Mouse (Mus musculus): Measurements from ENCODE around the gene Strn3. TPM values are rescaled to one million over a fixed set of nuclear protein-coding genes. Genes with fewer than 3 reads are reported as not detected.

Gene Strn3
- polyA plus RNA-seq, 1 experiment = 106 TPM

- Histone ChIP-seq H3K27ac (ENCODE audit: insufficient read depth, low read length) (peak within 1 kb of the TSS; percentile 88), H3K9ac (ENCODE audit: low read depth, poor library complexity, severe bottlenecking) (peak within 1 kb of the TSS; percentile 98), H3K4me3 (ENCODE audit: low read depth, low read length) (peak within 1 kb of the TSS; percentile 97), H3K27me3 (ENCODE audit: control insufficient read depth, insufficient read depth, low read length, poor library complexity, severe bottlenecking) (no peaks in the 10 kb centered on the region), H3K9me3 (replicated peaks; ENCODE audit: control insufficient read depth, insufficient read depth, low read length, poor library complexity, severe bottlenecking) (no peaks in the 10 kb centered on the region), H3K4me1 (ENCODE audit: control insufficient read depth, insufficient read depth, low read length) (no peaks in the 10 kb centered on the region), H3K36me3 (ENCODE audit: control insufficient read depth, insufficient read depth, low read length, poor library complexity, severe bottlenecking) (no peaks in the 10 kb centered on the region)
- TF ChIP-seq CTCF (IDR thresholded peaks at IDR 0.05; ENCODE audit: low read depth, low read length) (no peak), EP300 (IDR thresholded peaks at IDR 0.05; ENCODE audit: insufficient read depth, low read depth, low read length) (no peak), POLR2A (IDR thresholded peaks at IDR 0.05; ENCODE audit: insufficient read depth, low read length) (no peak)
These were observed 528 bp downstream of the Strn3 start, which contains the start of gene Ap4s1 for GRCm38 (mm10) chr12:51690893-51691844. Ap4s1 (plus strand) TSS chr12:51691033.

DNA sequence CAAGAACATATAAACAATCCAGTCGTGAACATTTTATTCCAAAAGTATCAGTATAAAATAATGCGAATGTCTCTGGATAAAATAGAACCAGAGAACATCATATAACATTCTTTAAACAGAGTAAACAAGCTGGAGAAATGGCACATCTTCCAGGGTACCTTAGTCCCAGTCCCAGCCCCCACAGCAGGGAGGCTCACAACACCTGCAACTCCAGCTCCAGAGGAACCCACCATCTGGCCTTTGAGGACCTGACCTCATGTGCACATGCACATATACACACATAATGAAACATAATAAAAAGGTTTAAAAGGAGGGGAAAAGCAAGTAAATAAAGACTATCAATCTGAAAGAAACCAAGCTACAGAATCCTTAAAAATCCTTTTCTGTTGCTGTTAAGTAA lies 3.2 kb downstream of the Strn3 start:
- no peaks in the 10 kb centered on the region for H3K27me3 ChIP-seq (ENCODE audit: control insufficient read depth, insufficient read depth, low read length, poor library complexity, severe bottlenecking)
- H3K4me1 ChIP-seq (ENCODE audit: control insufficient read depth, insufficient read depth, low read length) = no peaks in the 10 kb centered on the region
- H3K9me3 ChIP-seq (replicated peaks; ENCODE audit: control insufficient read depth, insufficient read depth, low read length, poor library complexity, severe bottlenecking) = no peaks in the 10 kb centered on the region
- no peak overlapping the region for H3K27ac ChIP-seq (ENCODE audit: insufficient read depth, low read length)
- H3K36me3 ChIP-seq (ENCODE audit: control insufficient read depth, insufficient read depth, low read length, poor library complexity, severe bottlenecking) = no peaks in the 10 kb centered on the region
- TF ChIP-seq EP300 (IDR thresholded peaks at IDR 0.05; ENCODE audit: insufficient read depth, low read depth, low read length) (no peak), CTCF (IDR thresholded peaks at IDR 0.05; ENCODE audit: low read depth, low read length) (no peak), POLR2A (IDR thresholded peaks at IDR 0.05; ENCODE audit: insufficient read depth, low read length) (no peak)
- H3K9ac ChIP-seq (ENCODE audit: low read depth, poor library complexity, severe bottlenecking) = no peak overlapping the region
- H3K4me3 ChIP-seq (ENCODE audit: low read depth, low read length) = no peak overlapping the region

GRCm38 (mm10) chr12:51678844-51679243 lies 12.9 kb downstream of the Strn3 start:
- Histone ChIP-seq H3K9me3 (replicated peaks; ENCODE audit: control insufficient read depth, insufficient read depth, low read length, poor library complexity, severe bottlenecking) (no peaks in the 10 kb centered on the region), H3K4me3 (ENCODE audit: low read depth, low read length) (no peak overlapping the region), H3K36me3 (ENCODE audit: control insufficient read depth, insufficient read depth, low read length, poor library complexity, severe bottlenecking) (no peaks in the 10 kb centered on the region; the same call in 1 of the 2 replicates), H3K9ac (ENCODE audit: low read depth, poor library complexity, severe bottlenecking) (no peak overlapping the region), H3K4me1 (ENCODE audit: control insufficient read depth, insufficient read depth, low read length) (peaks cover 1% of the 10 kb centered on the region), H3K27ac (ENCODE audit: insufficient read depth, low read length) (no peak overlapping the region), H3K27me3 (ENCODE audit: control insufficient read depth, insufficient read depth, low read length, poor library complexity, severe bottlenecking) (no peaks in the 10 kb centered on the region)
- TF ChIP-seq CTCF (IDR thresholded peaks at IDR 0.05; ENCODE audit: low read depth, low read length) = no peak
- no peak for TF ChIP-seq EP300 (IDR thresholded peaks at IDR 0.05; ENCODE audit: insufficient read depth, low read depth, low read length)
- no peak for TF ChIP-seq POLR2A (IDR thresholded peaks at IDR 0.05; ENCODE audit: insufficient read depth, low read length)

DNA sequence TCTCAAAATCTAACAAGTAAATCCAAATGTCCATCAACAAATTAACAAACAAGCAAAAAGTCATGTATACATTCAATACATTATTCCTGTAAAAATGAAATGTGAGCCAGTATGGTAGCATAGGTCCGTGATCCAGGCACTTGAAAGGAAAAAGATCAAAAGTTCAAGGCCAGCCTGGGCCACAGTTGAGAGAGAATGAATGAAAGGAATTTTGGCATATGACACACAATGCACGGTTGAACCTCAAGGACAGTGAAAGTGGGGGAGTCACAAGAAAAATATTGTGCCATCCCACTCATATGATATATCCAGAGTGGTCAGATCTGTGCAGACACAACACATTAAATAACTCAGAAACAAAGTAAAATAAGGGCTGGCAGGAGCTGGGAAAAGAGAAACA lies 15.3 kb downstream of the Strn3 start:
- TF ChIP-seq POLR2A (IDR thresholded peaks at IDR 0.05; ENCODE audit: insufficient read depth, low read length) (no peak), CTCF (IDR thresholded peaks at IDR 0.05; ENCODE audit: low read depth, low read length) (no peak), EP300 (IDR thresholded peaks at IDR 0.05; ENCODE audit: insufficient read depth, low read depth, low read length) (no peak)
- Histone ChIP-seq H3K27me3 (ENCODE audit: control insufficient read depth, insufficient read depth, low read length, poor library complexity, severe bottlenecking) (no peaks in the 10 kb centered on the region), H3K4me1 (ENCODE audit: control insufficient read depth, insufficient read depth, low read length) (peaks cover 5% of the 10 kb centered on the region), H3K4me3 (ENCODE audit: low read depth, low read length) (no peak overlapping the region), H3K27ac (ENCODE audit: insufficient read depth, low read length) (no peak overlapping the region), H3K36me3 (ENCODE audit: control insufficient read depth, insufficient read depth, low read length, poor library complexity, severe bottlenecking) (no peaks in the 10 kb centered on the region), H3K9me3 (replicated peaks; ENCODE audit: control insufficient read depth, insufficient read depth, low read length, poor library complexity, severe bottlenecking) (no peaks in the 10 kb centered on the region), H3K9ac (ENCODE audit: low read depth, poor library complexity, severe bottlenecking) (no peak overlapping the region)

GRCm38 (mm10) chr12:51673270-51673669 lies 18.4 kb downstream of the Strn3 start:
- Histone ChIP-seq H3K4me3 (ENCODE audit: low read depth, low read length) (no peak overlapping the region), H3K36me3 (ENCODE audit: control insufficient read depth, insufficient read depth, low read length, poor library complexity, severe bottlenecking) (no peaks in the 10 kb centered on the region), H3K9me3 (replicated peaks; ENCODE audit: control insufficient read depth, insufficient read depth, low read length, poor library complexity, severe bottlenecking) (no peaks in the 10 kb centered on the region), H3K9ac (ENCODE audit: low read depth, poor library complexity, severe bottlenecking) (no peak overlapping the region), H3K27ac (ENCODE audit: insufficient read depth, low read length) (no peak overlapping the region), H3K27me3 (ENCODE audit: control insufficient read depth, insufficient read depth, low read length, poor library complexity, severe bottlenecking) (no peaks in the 10 kb centered on the region), H3K4me1 (ENCODE audit: control insufficient read depth, insufficient read depth, low read length) (peaks cover 7% of the 10 kb centered on the region)
- TF ChIP-seq EP300 (IDR thresholded peaks at IDR 0.05; ENCODE audit: insufficient read depth, low read depth, low read length) (no peak), CTCF (IDR thresholded peaks at IDR 0.05; ENCODE audit: low read depth, low read length) (no peak), POLR2A (IDR thresholded peaks at IDR 0.05; ENCODE audit: insufficient read depth, low read length) (no peak)

Measured in ES-Bruce4 (cell line).